Mouse (Mus musculus) gastrocnemius, postnatal 14 days (tissue): ENCODE measurements around the gene Bpi. TPM values are rescaled to one million over a fixed set of nuclear protein-coding genes. Genes with fewer than 3 reads are reported as not detected.

ENCODE experiments used
- DNase-seq: peaks from one replicate; pipeline ENCODE4 v3.0.0; 2021; ENCODE audit warnings: mixed read lengths
- intact Hi-C: fragments of 180-260 bp; cut with DNase I; formaldehyde crosslinking; loops from one replicate; pipeline ENCODE4 v1.15.1; 2025; ENCODE audit warnings: low total_unique reads
- long read RNA-seq, 2 experiments: library from polyadenylated mRNA; stranded (forward); transcript quantifications; one replicate each; pipeline ENCODE4 v2.0.0; 2021
- total RNA-seq, 2 experiments: library from RNA; stranded (reverse); gene quantifications; 2 replicates each; pipeline ENCODE4 v1.2.3; 2021

Bpi gene
- total RNA-seq = not detected
- long read RNA-seq, experiment 1 = 0 reads
- long read RNA-seq, experiment 2 = 0 reads

DNA sequence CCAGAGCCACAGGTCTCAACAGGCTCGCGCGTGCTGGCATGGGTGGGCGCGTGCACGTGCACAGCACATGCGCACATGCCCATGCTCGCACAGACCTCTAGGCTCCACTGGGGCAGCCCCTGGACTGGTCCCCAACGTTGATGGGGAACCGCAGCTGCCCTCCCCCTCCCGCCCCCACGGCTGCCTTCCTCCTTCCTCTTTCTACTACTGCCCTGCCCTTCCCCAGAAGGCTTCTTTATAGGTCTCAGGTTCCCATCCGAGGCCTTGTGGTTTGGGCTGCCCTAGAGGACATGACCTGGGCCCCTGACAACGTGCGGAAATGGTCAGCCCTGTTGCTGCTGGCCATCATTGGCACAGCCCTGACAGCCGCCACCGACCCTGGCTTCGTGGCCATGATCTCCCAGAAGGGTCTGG lies at the start of gene Bpi:
Gene Bpi (plus strand): TSS at position 90 of the 414 bp plus-strand sequence.
- no peak for DNase-seq
- intact Hi-C loops = no loop called here

- no peak for DNase-seq
- intact Hi-C loops = loop anchor here (2.0 to 10.0 kb wide), 3 partner anchors 51 to 605 kb away; no protein-coding TSS in a partner anchor
Measured at GRCm38 (mm10) chr2:158209776-158210175, 48.1 kb upstream of the Bpi start.

GRCm38 (mm10) chr2:158210503-158210902 lies 47.4 kb upstream of the Bpi start:
- peak; percentile 46 for DNase-seq
- intact Hi-C loops = loop anchor here (5.0 kb wide), 1 partner anchor 132 kb away; no protein-coding TSS in a partner anchor

DNA sequence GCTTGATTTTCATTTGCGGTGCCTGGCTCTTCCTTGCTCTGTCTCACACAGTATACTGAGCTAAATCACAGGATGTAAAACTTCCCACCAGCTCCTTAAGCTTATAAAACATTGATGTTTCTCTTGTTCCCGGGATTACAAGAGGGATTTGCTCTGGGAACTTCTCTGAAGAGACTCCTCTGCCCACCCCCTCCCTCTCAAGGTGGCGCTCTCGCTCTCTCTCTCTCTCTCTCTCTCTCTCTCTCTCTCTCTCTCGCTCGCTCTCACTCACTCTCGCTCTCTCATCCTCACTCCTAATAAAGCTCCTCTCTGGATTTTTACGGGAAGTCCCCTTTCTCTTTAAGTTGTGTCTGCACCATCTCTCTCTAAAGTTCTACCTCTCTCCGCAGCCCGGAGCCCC lies 46.9 kb upstream of the Bpi start:
- no peak for DNase-seq
- intact Hi-C loops = loop anchor here (5.0 kb wide), 1 partner anchor 131 kb away; no protein-coding TSS in a partner anchor

DNA sequence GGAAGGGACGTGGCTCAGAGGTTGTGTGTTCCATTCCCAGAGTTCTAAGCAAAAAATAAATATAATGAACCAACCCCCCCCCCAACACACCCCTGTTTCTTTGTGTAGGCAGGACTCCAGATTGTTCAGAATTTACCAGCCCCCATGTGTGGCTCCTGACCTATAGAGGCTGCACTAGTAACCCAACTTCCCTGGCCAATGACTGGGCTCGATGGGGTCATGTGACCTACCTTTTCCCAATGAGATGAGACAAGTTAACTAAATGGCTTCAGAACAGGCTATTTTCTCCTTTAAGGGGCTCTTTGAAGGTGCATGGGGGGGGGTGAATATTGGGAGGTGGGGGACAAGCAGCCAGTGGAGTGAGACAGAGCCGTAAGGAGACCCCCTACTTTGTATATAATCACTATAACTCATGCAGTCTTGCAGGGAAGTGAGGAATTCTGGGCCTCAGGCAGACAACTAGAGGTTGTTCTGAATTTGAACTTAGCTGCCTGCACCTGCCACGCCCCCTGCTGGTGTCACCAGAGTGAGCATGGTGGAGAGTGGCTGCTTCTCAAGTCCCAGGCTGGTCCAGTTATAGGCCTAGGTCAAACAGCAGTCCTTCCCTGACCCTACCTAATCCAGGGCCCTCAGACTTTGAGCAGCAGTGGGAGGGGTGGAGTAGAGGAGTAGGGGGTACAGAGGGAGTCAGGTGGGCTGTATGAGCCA lies 46.0 kb upstream of the Bpi start:
- no peak for DNase-seq
- intact Hi-C loops = loop anchor here (5.0 kb wide), 1 partner anchor 130 kb away; no protein-coding TSS in a partner anchor

DNA sequence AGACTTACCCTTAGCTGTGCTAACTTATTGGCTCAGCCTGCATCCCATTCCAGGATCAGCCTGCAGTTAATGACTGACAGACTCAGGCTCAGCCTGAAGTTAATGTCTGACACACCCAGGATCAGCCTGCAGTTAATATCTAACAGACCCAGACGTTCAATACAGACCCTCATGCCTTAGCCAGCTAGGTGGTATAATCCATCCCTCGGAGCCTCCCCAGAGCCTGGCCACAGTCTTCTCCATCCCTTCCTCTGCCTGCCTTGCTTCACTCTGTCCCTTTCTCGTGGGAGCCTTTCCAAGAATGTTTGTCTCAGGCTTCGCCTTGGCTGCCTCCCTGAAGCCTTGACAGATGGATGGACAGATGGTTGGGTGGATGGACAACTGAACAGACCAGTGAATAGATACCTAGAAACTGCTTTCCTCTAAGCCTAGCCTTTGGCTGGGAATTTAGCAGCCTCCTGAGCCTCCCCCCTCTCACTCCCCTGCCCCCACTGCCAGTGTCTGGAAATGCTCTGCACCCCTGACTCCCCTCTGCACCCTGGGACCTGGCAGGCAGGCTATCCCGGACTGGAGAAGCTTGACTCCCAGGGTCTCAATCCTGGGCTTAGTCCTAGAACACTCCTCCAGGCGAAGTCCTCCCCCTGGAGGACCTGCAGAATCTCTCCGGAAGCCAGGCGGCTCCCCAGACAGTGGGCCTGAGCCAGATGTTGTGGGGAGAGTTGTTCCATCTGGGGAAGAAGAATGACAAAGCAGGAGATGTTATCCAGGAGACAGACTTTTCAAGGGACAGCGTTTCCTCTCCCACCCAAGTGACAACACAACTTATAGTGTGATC lies 42.4 kb upstream of the Bpi start:
- intact Hi-C loops = no loop called here
- DNase-seq = peak; percentile 61

- intact Hi-C loops = no loop called here
- DNase-seq = no peak
Measured at GRCm38 (mm10) chr2:158216510-158216909, 41.4 kb upstream of the Bpi start.

DNA sequence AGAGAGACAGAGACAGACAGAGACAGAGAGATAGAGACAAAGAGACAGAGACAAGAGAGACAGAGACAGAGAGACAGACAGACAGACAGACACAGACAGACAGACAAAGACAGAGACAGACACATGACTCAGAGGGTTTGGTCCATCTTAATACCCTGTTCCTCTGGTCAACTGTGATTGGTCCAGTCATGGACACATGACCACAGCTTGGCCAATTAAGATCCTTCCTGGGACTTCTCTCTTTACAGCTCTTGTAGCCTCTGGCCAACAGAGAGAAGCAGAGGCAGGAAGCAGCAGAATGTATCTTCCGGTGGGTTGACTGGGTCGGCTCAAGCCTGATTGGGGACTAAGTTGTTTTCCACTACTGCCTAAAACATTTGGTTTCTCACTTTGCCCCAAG lies 38.3 kb upstream of the Bpi start:
- intact Hi-C loops = no loop called here
- no peak for DNase-seq

DNA sequence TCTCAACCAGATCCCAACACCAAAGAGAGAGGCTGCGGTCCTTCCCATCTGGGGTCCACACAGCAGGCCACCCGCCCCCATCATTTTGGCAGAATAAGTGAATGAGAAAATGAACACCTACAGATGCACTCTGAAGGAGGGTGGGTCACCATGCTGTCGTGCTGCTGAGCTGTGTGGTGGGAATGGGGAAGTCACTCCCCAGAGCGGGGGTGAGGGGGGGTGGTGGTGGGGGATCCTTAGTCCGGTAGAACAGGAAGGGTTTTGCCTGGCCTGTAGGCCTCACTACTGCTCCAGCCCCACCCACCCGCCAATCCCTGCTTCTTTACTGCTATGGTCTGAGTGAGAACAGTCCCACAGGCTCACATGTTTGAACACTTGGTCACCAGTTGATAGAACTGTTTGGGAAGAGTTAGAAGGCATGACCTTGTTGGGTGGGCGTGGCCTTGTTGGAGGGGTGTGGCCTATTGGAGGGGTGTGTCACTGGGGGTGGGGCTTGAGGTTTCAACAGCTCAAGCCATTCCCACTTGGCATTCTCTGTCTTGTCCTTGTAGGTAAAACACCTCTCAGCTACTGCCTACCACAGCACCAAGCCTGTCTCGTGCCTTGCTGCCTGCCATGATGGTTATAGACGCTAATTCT lies 36.3 kb upstream of the Bpi start:
- no peak for DNase-seq
- intact Hi-C loops = no loop called here

- intact Hi-C loops = no loop called here
- peak; percentile 62 for DNase-seq
Measured at GRCm38 (mm10) chr2:158222664-158223063, 35.2 kb upstream of the Bpi start.

DNA sequence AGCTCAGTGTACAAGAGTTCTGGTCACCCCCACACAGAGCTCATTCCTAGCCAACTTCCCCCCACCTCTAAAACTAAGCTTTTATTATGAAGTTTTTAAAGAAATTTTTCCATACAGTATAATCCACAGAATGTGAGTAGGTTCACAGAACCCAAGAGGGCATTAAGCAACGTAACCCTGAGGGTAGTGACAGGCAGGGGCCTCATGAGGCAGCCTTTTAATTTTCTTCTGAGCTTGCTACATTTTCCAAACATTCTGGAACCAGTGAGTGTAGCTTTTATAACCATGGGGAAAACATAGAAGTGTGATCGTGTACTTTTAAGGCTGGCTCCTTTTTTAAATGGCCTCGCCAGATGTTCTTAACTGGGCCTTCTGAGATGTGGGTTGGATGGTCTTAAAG lies 34.4 kb upstream of the Bpi start:
- intact Hi-C loops = no loop called here
- no peak for DNase-seq

DNA sequence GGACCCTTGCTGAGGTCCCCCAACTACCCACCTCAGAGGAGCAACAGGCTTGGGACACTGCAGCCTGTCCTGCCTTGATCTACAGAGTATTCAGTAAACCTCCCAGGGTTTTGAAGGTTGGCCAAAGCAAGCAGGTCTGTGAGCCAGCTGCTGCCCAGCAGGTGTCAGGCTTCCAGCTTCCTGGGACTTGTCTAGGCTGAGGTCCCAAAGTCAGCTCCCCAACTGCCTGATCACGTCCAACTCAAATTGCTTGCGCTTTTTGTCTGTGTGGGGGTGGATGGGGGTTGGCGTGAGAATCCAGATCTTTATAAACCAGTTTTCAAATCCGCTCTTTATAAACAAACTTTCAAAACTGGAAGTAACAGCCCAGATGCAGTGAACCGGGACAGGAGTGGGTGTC lies 32.6 kb upstream of the Bpi start:
- peak; percentile 68 for DNase-seq
- intact Hi-C loops = no loop called here

DNA sequence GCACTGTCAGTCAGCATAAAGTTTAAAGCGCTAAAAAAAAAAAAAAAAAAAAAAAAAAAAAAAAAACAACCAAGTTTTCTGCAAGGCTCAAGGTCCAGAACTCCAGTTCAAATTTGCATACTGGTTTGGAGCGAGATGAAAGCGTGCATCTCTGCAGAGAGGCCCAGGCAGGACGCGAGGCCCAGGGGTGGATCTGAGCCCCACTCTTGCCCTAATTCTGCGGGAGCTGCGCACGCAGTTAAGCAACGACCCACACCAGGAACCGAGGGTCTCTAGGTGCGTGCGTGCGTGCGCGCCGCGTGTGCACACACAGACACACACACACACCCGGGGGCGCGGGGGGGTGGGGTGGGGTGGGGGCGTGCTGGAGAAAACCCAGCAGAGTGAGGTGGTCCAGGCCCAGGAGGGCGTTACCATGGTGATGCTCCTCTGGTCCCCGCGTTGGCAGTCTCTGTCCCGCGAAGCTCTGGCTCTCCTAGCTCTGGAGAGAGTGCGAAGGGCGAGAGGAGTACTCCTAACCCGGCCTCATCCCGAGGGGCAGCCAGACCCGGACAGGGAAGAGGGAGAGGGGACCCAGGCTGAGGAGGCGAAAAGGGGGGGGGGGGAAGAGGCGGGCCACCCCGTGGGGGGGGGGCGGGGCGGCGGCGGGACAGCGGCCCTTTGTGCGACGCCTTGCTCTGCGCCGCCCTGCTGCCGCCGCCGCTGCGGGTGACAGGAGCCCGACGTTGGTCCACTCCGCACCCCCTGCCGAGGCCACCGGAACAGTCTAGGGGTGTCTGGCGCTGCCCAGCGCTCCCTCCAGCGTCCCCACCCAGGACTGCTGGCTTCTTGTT lies 29.0 kb upstream of the Bpi start, which contains the start of gene D630003M21Rik:
Gene D630003M21Rik (minus strand): TSS at position 553 of the 833 bp plus-strand sequence.
- no peak for DNase-seq
- intact Hi-C loops = no loop called here

DNA sequence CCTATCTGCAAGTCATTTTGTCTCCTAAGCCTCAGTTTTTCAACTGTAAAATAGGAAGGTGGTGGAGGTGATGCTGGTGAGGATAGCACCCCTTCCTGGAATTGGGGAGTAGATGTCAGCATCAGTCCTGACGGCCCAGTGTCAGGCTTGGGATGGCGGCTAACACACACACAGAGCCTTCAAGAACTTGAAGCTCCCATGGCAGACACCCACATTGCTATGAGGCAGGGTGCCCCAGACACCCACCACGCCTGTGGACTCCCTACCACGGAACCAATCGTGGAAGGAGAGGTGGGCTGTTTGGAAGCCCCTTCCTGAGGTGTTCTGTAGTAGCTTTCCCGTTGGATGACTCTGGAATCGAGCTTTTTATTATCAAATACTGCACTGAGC lies 28.4 kb upstream of the Bpi start:
- intact Hi-C loops = no loop called here
- DNase-seq = no peak

GRCm38 (mm10) chr2:158230617-158231016 lies 27.3 kb upstream of the Bpi start:
- intact Hi-C loops = no loop called here
- DNase-seq = no peak

- intact Hi-C loops = no loop called here
- no peak for DNase-seq
Measured at GRCm38 (mm10) chr2:158231071-158231470, 26.8 kb upstream of the Bpi start.

DNA sequence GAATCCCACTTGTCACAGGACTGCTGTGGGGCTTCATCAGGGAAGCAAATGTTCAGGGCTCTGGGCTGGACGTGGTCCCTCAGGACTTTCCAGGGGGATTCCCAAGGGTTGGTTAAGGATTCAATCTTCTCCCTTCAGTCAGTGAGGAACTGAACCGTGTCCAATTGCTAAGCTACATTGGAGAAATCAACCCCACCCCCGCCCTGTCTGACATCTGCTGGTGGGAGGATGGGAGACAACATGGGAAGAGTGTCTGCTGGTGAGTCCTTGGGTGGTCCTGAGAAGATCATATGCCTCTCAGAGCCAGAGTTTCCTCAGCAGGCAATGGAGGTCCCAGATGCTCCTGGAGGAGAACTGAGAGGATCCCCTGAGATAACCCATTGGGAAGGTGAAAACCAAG lies 25.5 kb upstream of the Bpi start:
- DNase-seq = no peak
- intact Hi-C loops = no loop called here

- intact Hi-C loops = no loop called here
- no peak for DNase-seq
Measured at GRCm38 (mm10) chr2:158233106-158233505, 24.8 kb upstream of the Bpi start.

DNA sequence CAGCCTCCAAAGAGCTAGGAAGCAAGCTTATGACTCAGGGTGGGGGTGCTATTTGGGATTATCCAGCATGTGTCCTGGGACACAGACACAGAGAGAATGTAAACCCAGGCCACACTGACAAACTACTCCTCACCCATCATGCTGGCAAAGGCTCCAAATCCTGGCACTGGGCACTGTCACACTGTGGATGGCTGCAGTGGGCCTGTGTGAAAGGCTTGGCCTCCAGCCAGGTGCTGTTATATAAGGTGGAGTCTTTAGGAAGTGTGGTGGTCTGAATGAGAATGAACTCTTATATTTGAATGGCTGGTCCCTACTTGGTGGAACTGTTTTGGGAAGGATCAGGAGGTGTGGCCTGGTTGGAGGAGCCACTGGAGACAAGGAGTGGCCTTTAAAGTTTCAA lies 21.2 kb upstream of the Bpi start:
- no peak for DNase-seq
- intact Hi-C loops = no loop called here
